Mouse (Mus musculus) myocyte (in vitro differentiated cells): ENCODE results near the gene Pdcd4.

Experiments
- MYOD1 ChIP-seq, 3 experiments: IDR thresholded peaks; one replicate each; pipeline ENCODE4 v1.6.1; 2011; ENCODE audit warnings: control low read depth in 2 of 3, low read depth in 2 of 3, mild to moderate bottlenecking in 2 of 3, moderate library complexity in 1 of 3; ENCODE audit not compliant: insufficient read length in 2 of 3, control insufficient read depth in 1 of 3
- MYOG ChIP-seq, 3 experiments: IDR thresholded peaks; one replicate each; pipeline ENCODE4 v1.6.1; 2011; ENCODE audit warnings: control low read depth in 2 of 3, low read depth in 2 of 3, mild to moderate bottlenecking in 2 of 3; ENCODE audit not compliant: insufficient read length in 2 of 3, control insufficient read depth in 1 of 3, insufficient read depth in 1 of 3
- POLR2A ChIP-seq: IDR thresholded peaks from one replicate; pipeline ENCODE4 v1.6.1; 2011; ENCODE audit warnings: low read depth, mild to moderate bottlenecking, control low read depth, moderate library complexity; ENCODE audit not compliant: insufficient read length
- POLR2AphosphoS2 ChIP-seq: IDR thresholded peaks from one replicate; pipeline ENCODE4 v1.6.1; 2011; ENCODE audit warnings: low read depth, control low read depth; ENCODE audit not compliant: insufficient read length
- REST ChIP-seq: IDR thresholded peaks from one replicate; pipeline ENCODE4 v1.6.1; 2011; ENCODE audit warnings: mild to moderate bottlenecking, control low read depth, moderate library complexity; ENCODE audit not compliant: insufficient read depth, insufficient read length
- SRF ChIP-seq: IDR thresholded peaks from one replicate; pipeline ENCODE4 v1.6.1; 2011; ENCODE audit warnings: low read depth; ENCODE audit not compliant: control insufficient read depth, insufficient read length
- TCF12 ChIP-seq: IDR thresholded peaks from one replicate; pipeline ENCODE4 v1.6.1; 2011; ENCODE audit warnings: mild to moderate bottlenecking, control low read depth; ENCODE audit not compliant: poor library complexity, insufficient read depth, severe bottlenecking
- USF1 ChIP-seq: IDR thresholded peaks from one replicate; pipeline ENCODE4 v1.6.1; 2011; ENCODE audit warnings: low read depth, mild to moderate bottlenecking, control low read depth, moderate library complexity

DNA sequence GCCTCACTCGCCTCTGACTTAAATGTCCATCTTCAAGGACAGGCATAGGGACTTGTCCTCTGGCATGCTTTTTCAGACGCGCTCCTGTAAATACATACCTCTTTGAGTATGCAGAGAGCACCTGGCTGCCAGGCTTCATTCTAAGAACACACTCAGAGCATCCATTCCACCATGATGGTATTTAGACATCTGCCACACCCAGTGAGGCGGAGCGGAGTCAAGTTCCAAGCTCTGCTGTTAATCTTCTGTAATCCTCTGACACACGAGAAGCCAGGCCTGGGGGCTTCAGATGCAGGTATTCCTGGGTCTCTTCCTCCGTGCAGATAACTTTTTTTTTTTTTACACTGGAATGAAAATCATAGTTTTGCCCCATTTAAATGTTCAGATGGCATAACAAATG lies 32.4 kb upstream of the Pdcd4 start:
- no peak for TF ChIP-seq MYOG (IDR thresholded peaks at IDR 0.05; ENCODE audit: control insufficient read depth in 1 of 3, insufficient read depth in 1 of 3, insufficient read length in 2 of 3, low read depth in 2 of 3)
- TF ChIP-seq POLR2A, result no peak
- no peak for TF ChIP-seq TCF12
- no peak for TF ChIP-seq REST
- TF ChIP-seq USF1, result no peak
- TF ChIP-seq POLR2AphosphoS2, result no peak
- TF ChIP-seq SRF, result no peak
- no peak for TF ChIP-seq MYOD1 (IDR thresholded peaks at IDR 0.05; ENCODE audit: control insufficient read depth in 1 of 3, insufficient read length in 2 of 3, low read depth in 2 of 3)
